Mouse (Mus musculus) CD4-positive, CD25-positive, alpha-beta regulatory T cell, adult 4 months (primary cell): ENCODE measurements around the gene Pmm2. TPM values are rescaled to one million over a fixed set of nuclear protein-coding genes. Genes with fewer than 3 reads are reported as not detected.

ENCODE experiments used
- ATAC-seq: one replicate; pipeline ENCODE4 v1.8.0; 2017
- polyA plus RNA-seq, 2 experiments: library from polyadenylated mRNA; unstranded; fragments of 100-300 nt; shearing (Covaris generic); gene quantifications; one replicate each; pipeline ENCODE4 v1.2.1; 2017

Pmm2 gene
- polyA plus RNA-seq, 2 experiments from 2014 or later = 93.6 to 129 TPM

GRCm38 (mm10) chr16:8685087-8685486 lies 47.6 kb downstream of the Pmm2 start:
- ATAC-seq = no peak

- ATAC-seq = peak; percentile 88
Observed at GRCm38 (mm10) chr16:8686121-8686870, 48.8 kb downstream of the Pmm2 start.

GRCm38 (mm10) chr16:8686871-8687535 lies 49.5 kb downstream of the Pmm2 start:
- no peak for ATAC-seq

GRCm38 (mm10) chr16:8687559-8688112 lies 50.2 kb downstream of the Pmm2 start:
- ATAC-seq = no peak

GRCm38 (mm10) chr16:8689979-8690656 lies 52.6 kb downstream of the Pmm2 start:
- no peak for ATAC-seq

GRCm38 (mm10) chr16:8691206-8691605 lies 53.7 kb downstream of the Pmm2 start:
- ATAC-seq = no peak

- ATAC-seq = no peak
Observed at GRCm38 (mm10) chr16:8699556-8699955, 62.1 kb downstream of the Pmm2 start.

- ATAC-seq = no peak
Observed at GRCm38 (mm10) chr16:8700586-8700985, 63.1 kb downstream of the Pmm2 start.

GRCm38 (mm10) chr16:8711998-8712397 lies 74.5 kb downstream of the Pmm2 start:
- no peak for ATAC-seq

Other genes starting within 250 kb of the Pmm2 start
- not detected for gene Tmem114, start 212.5 kb upstream of the Pmm2 start, polyA plus RNA-seq
- 10 to 100 TPM; 24.1 to 35.5 TPM for gene Mettl22, start 166.9 kb upstream of the Pmm2 start, polyA plus RNA-seq
- gene Abat, start 124.2 kb upstream of the Pmm2 start, polyA plus RNA-seq = 1 to 10 TPM in 1 of 2 experiments, under 1 TPM in 1; 0.74 to 1.8 TPM
- 10 to 100 TPM; 10.1 to 15.7 TPM for gene Tmem186, start within 50 bp of the Pmm2 start, polyA plus RNA-seq
- gene Carhsp1, start 34.5 kb downstream of the Pmm2 start, polyA plus RNA-seq = 10 to 100 TPM; 11.7 to 29.4 TPM
- gene Gm5767, start 43.1 kb downstream of the Pmm2 start, polyA plus RNA-seq = not detected
- gene Usp7, start 154.6 kb downstream of the Pmm2 start, polyA plus RNA-seq = 10 to 100 TPM; 39.2 to 51.8 TPM
- 10 to 100 TPM; 16.6 to 25.7 TPM for gene 1810013L24Rik, start 192.4 kb downstream of the Pmm2 start, polyA plus RNA-seq